Mouse (Mus musculus) heart, postnatal 4 days (tissue): ENCODE measurements around the gene Lat. TPM values are rescaled to one million over a fixed set of nuclear protein-coding genes. Genes with fewer than 3 reads are reported as not detected.
A peak's percentile ranks its signal among the peaks of the same experiment; 100 is the strongest.

ENCODE experiments used
- DNase-seq: peaks from one replicate; pipeline ENCODE4 v3.0.0; 2021
- total RNA-seq, 2 experiments: library from RNA; stranded (reverse); gene quantifications; 2 replicates each; pipeline ENCODE4 v1.2.3; 2021

Lat gene
- total RNA-seq, 2 experiments from 2014 or later: 1.1 to 1.4 TPM

GRCm38 (mm10) chr7:126367636-126368035 is 1.7 kb downstream of the Lat start:
- DNase-seq: no peak

GRCm38 (mm10) chr7:126363038-126363437 is 6.3 kb downstream of the Lat start:
- DNase-seq: no peak

GRCm38 (mm10) chr7:126359049-126359448 is 10.3 kb downstream of the Lat start:
- DNase-seq: peak; percentile 19

- DNase-seq: no peak
Measured at GRCm38 (mm10) chr7:126358413-126358812, 11.0 kb downstream of the Lat start.

- no peak for DNase-seq
Measured at GRCm38 (mm10) chr7:126357838-126358237, 11.5 kb downstream of the Lat start.

GRCm38 (mm10) chr7:126356793-126357591 is 12.4 kb downstream of the Lat start:
- DNase-seq: no peak

- no peak for DNase-seq
Measured at GRCm38 (mm10) chr7:126355847-126356597, 13.3 kb downstream of the Lat start.

GRCm38 (mm10) chr7:126354738-126355614 is 14.4 kb downstream of the Lat start:
- no peak for DNase-seq

- no peak for DNase-seq
Measured at GRCm38 (mm10) chr7:126353994-126354365, 15.4 kb downstream of the Lat start.

GRCm38 (mm10) chr7:126353251-126353993 is 15.9 kb downstream of the Lat start:
- no peak for DNase-seq

- DNase-seq: no peak
Measured at GRCm38 (mm10) chr7:126351419-126351951, 17.9 kb downstream of the Lat start.

- DNase-seq: no peak
Measured at GRCm38 (mm10) chr7:126350748-126351418, 18.5 kb downstream of the Lat start.

GRCm38 (mm10) chr7:126348293-126348692 is 21.1 kb downstream of the Lat start:
- DNase-seq: no peak

GRCm38 (mm10) chr7:126347098-126347497 is 22.3 kb downstream of the Lat start:
- DNase-seq: no peak

- DNase-seq: no peak
Measured at GRCm38 (mm10) chr7:126345969-126346368, 23.4 kb downstream of the Lat start.

GRCm38 (mm10) chr7:126345557-126345956 is 23.8 kb downstream of the Lat start:
- no peak for DNase-seq

GRCm38 (mm10) chr7:126340896-126341295 is 28.5 kb downstream of the Lat start:
- DNase-seq: no peak

- DNase-seq: no peak
Measured at GRCm38 (mm10) chr7:126340206-126340618, 29.2 kb downstream of the Lat start.

GRCm38 (mm10) chr7:126339521-126339971 is 29.8 kb downstream of the Lat start:
- peak; percentile 22 for DNase-seq

GRCm38 (mm10) chr7:126338906-126339305 is 30.5 kb downstream of the Lat start:
- no peak for DNase-seq

- no peak for DNase-seq
Measured at GRCm38 (mm10) chr7:126335556-126335955, 33.8 kb downstream of the Lat start.
